Mouse (Mus musculus) CH12.LX (cell line): ENCODE results near the gene Lrrc58.

Experiments
- CTCF ChIP-seq, 2 experiments: IDR thresholded peaks in 1 of 2; conservative IDR thresholded peaks in 1 of 2; 2 replicates each; pipeline ENCODE4 v1.5.1; 2011 to 2012; ENCODE audit warnings: low read depth in 2 of 2, low read length in 2 of 2, improper control_type of control experiment in 1 of 2, inconsistent platforms in 1 of 2, mild to moderate bottlenecking in 1 of 2, moderate library complexity in 1 of 2
- EP300 ChIP-seq: IDR thresholded peaks from 2 replicates; pipeline ENCODE4 v1.6.1; 2011; ENCODE audit warnings: low read length, improper control_type of control experiment
- HCFC1 ChIP-seq: IDR thresholded peaks from 2 replicates; pipeline ENCODE4 v1.6.1; 2012; ENCODE audit warnings: low read depth, mild to moderate bottlenecking, inconsistent platforms, low read length, improper control_type of control experiment
- MAFK ChIP-seq: IDR thresholded peaks from 2 replicates; pipeline ENCODE4 v1.6.1; 2011; ENCODE audit warnings: low read length, improper control_type of control experiment; ENCODE audit not compliant: insufficient replicate concordance
- MAX ChIP-seq: IDR thresholded peaks from 2 replicates; pipeline ENCODE4 v1.6.1; 2011; ENCODE audit warnings: low read length, improper control_type of control experiment
- NRF1 ChIP-seq: IDR thresholded peaks from 2 replicates; pipeline ENCODE4 v1.6.1; 2014; ENCODE audit warnings: low read depth, mild to moderate bottlenecking, inconsistent platforms, low read length, improper control_type of control experiment, moderate library complexity
- POLR2A ChIP-seq: IDR thresholded peaks from 2 replicates; pipeline ENCODE4 v1.6.1; 2011; ENCODE audit warnings: low read depth, mild to moderate bottlenecking, improper control_type of control experiment, low read length
- TBP ChIP-seq: conservative IDR thresholded peaks from 2 replicates; pipeline ENCODE4 v1.6.1; 2011; ENCODE audit warnings: low read depth, low read length, improper control_type of control experiment
- USF1 ChIP-seq: IDR thresholded peaks from 2 replicates; pipeline ENCODE4 v1.6.1; 2014; ENCODE audit warnings: low read depth, mild to moderate bottlenecking, inconsistent platforms, low read length, improper control_type of control experiment
- ZC3H11A ChIP-seq: IDR thresholded peaks from 2 replicates; pipeline ENCODE4 v1.6.1; 2012; ENCODE audit warnings: low read depth, mild to moderate bottlenecking, inconsistent platforms, low read length, improper control_type of control experiment

- TF ChIP-seq USF1: no peak
- no peak for TF ChIP-seq NRF1
- TF ChIP-seq HCFC1: no peak
- TF ChIP-seq CTCF (conservative IDR thresholded peaks at IDR 0.05 in 1 of 2, IDR thresholded peaks at IDR 0.05 in 1 of 2; ENCODE audit: low read depth in 2 of 2, low read length in 2 of 2): no peak
- TF ChIP-seq POLR2A: no peak
- no peak for TF ChIP-seq MAX
- no peak for TF ChIP-seq MAFK
- TF ChIP-seq TBP: no peak
- TF ChIP-seq EP300: no peak
- no peak for TF ChIP-seq ZC3H11A
Measured at GRCm38 (mm10) chr16:37837571-37837970, 30.6 kb upstream of the Lrrc58 start.
